Mouse (Mus musculus) frontal cortex, postnatal 25 days (tissue): ENCODE data around the gene A130010J15Rik.

ENCODE experiments used
- DNase-seq, 2 experiments: peaks; one replicate each; pipeline ENCODE4 v3.0.0; 2022; ENCODE audit warnings: low spot score in 2 of 2

A130010J15Rik gene

GRCm38 (mm10) chr1:193167746-193168145 lies at the start of gene A130010J15Rik:
TSS of gene A130010J15Rik (plus strand) at chr1:193168046.
- no peak for DNase-seq

GRCm38 (mm10) chr1:193122793-193123192 lies 45.1 kb upstream of the A130010J15Rik start:
- no peak for DNase-seq

GRCm38 (mm10) chr1:193123290-193123689 lies 44.6 kb upstream of the A130010J15Rik start:
- no peak for DNase-seq

- no peak for DNase-seq
Observed at GRCm38 (mm10) chr1:193125835-193126234, 42.0 kb upstream of the A130010J15Rik start.

- no peak for DNase-seq
Observed at GRCm38 (mm10) chr1:193128055-193128454, 39.8 kb upstream of the A130010J15Rik start.

- no peak for DNase-seq
Observed at GRCm38 (mm10) chr1:193129321-193129720, 38.5 kb upstream of the A130010J15Rik start.

GRCm38 (mm10) chr1:193129786-193130455 lies 37.9 kb upstream of the A130010J15Rik start, which contains the start of gene Diexf:
TSS of gene Diexf (minus strand) at chr1:193130272.
- peak; percentile 94 for DNase-seq

- no peak for DNase-seq
Observed at GRCm38 (mm10) chr1:193130456-193130825, 37.4 kb upstream of the A130010J15Rik start.

GRCm38 (mm10) chr1:193130839-193131238 lies 37.0 kb upstream of the A130010J15Rik start:
- no peak for DNase-seq

GRCm38 (mm10) chr1:193131311-193131948 lies 36.4 kb upstream of the A130010J15Rik start:
- DNase-seq = no peak

GRCm38 (mm10) chr1:193132385-193132784 lies 35.5 kb upstream of the A130010J15Rik start:
- DNase-seq = no peak

GRCm38 (mm10) chr1:193133726-193134125 lies 34.1 kb upstream of the A130010J15Rik start:
- no peak for DNase-seq

- DNase-seq = no peak
Observed at GRCm38 (mm10) chr1:193138087-193138486, 29.8 kb upstream of the A130010J15Rik start.

- DNase-seq = no peak
Observed at GRCm38 (mm10) chr1:193138669-193139068, 29.2 kb upstream of the A130010J15Rik start.

- no peak for DNase-seq
Observed at GRCm38 (mm10) chr1:193141118-193141517, 26.7 kb upstream of the A130010J15Rik start.

GRCm38 (mm10) chr1:193142517-193143062 lies 25.3 kb upstream of the A130010J15Rik start:
- DNase-seq = no peak

- DNase-seq = no peak
Observed at GRCm38 (mm10) chr1:193144516-193144915, 23.3 kb upstream of the A130010J15Rik start.

GRCm38 (mm10) chr1:193145101-193145500 lies 22.7 kb upstream of the A130010J15Rik start:
- DNase-seq = no peak

- no peak for DNase-seq
Observed at GRCm38 (mm10) chr1:193146416-193146815, 21.4 kb upstream of the A130010J15Rik start.

- no peak for DNase-seq
Observed at GRCm38 (mm10) chr1:193149231-193149630, 18.6 kb upstream of the A130010J15Rik start.

- no peak for DNase-seq
Observed at GRCm38 (mm10) chr1:193151134-193151533, 16.7 kb upstream of the A130010J15Rik start.

- DNase-seq = no peak
Observed at GRCm38 (mm10) chr1:193152872-193153271, 15.0 kb upstream of the A130010J15Rik start, which contains the start of gene Irf6. TSS of gene Irf6 (plus strand) at chr1:193153111.

- no peak for DNase-seq
Observed at GRCm38 (mm10) chr1:193153561-193153960, 14.3 kb upstream of the A130010J15Rik start.
